ENCODE assay signal across 17 mouse cellular contexts in genomic region chr2:134977641-134978040, GRCm38 (mm10).
A peak's percentile ranks its signal among the peaks of the same experiment; 100 is the strongest.
DNase-seq lines count a peak whose midpoint lies in the region; ATAC-seq and TF ChIP-seq lines count a peak whose summit lies in the region.
"Had no signal": no experiment of that assay in that cellular context is flagged by ENCODE, and none has a peak within 500 bp of the region (broad histone marks: within the 10 kb centered on the region; RNA-seq: fewer than 3 reads in every experiment).

No protein-coding gene starts in this region.

- WGBS in kidney, adult 2 months = 58% methylated on average over 1 of the region's 1 CpGs
- 74% methylated on average over 1 of the region's 1 CpGs for WGBS in midbrain, postnatal 0 days
- WGBS in midbrain, embryonic 11.5 days = 90% methylated on average over 1 of the region's 1 CpGs

- no peak overlapping the region for H3K27ac ChIP-seq in kidney, adult 2 months (ENCODE audit: insufficient read depth, low read depth, low read length)
- no peak overlapping the region for H3K27ac ChIP-seq in midbrain, postnatal 0 days (ENCODE audit: low read depth, low read length)
- H3K27ac ChIP-seq in midbrain, embryonic 11.5 days (ENCODE audit: low read depth, low read length) = no peak overlapping the region
- H3K27ac ChIP-seq: limb, embryonic 13.5 days; macrophage; midbrain, embryonic 15.5 days; neural tube, embryonic 13.5 days had no signal

- peaks cover 3% of the 10 kb centered on the region; the same call in 1 of the 2 replicates for H3K4me1 ChIP-seq in kidney, adult 2 months (ENCODE audit: control insufficient read depth, insufficient read depth, low read length)
- peaks cover 4% of the 10 kb centered on the region; the same call in 1 of the 2 replicates for H3K4me1 ChIP-seq in midbrain, postnatal 0 days (ENCODE audit: insufficient read depth, low read length)
- H3K4me1 ChIP-seq in midbrain, embryonic 11.5 days (ENCODE audit: control insufficient read depth, insufficient read depth, low read length) = no peaks in the 10 kb centered on the region

- no peak overlapping the region for H3K9ac ChIP-seq in midbrain, postnatal 0 days (replicated peaks; ENCODE audit: low read length, poor library complexity, severe bottlenecking)
- H3K9ac ChIP-seq in midbrain, embryonic 11.5 days (ENCODE audit: low read length) = no peak overlapping the region
- H3K9ac ChIP-seq: limb, embryonic 13.5 days; midbrain, embryonic 15.5 days; neural tube, embryonic 13.5 days had no signal

- no peaks in the 10 kb centered on the region for H3K36me3 ChIP-seq in kidney, adult 2 months (ENCODE audit: control insufficient read depth, insufficient read depth, low read length)
- no peaks in the 10 kb centered on the region for H3K36me3 ChIP-seq in midbrain, postnatal 0 days (ENCODE audit: insufficient read depth, low read length)
- H3K36me3 ChIP-seq in midbrain, embryonic 11.5 days (ENCODE audit: control insufficient read depth, insufficient read depth, low read length) = no peaks in the 10 kb centered on the region
- H3K36me3 ChIP-seq: limb, embryonic 13.5 days; midbrain, embryonic 15.5 days; neural tube, embryonic 13.5 days had no signal

- no peaks in the 10 kb centered on the region for H3K27me3 ChIP-seq in kidney, adult 2 months (replicated peaks; ENCODE audit: control insufficient read depth, insufficient read depth, low read length)
- no peaks in the 10 kb centered on the region for H3K27me3 ChIP-seq in midbrain, postnatal 0 days (ENCODE audit: insufficient read depth, low read length)
- H3K27me3 ChIP-seq in midbrain, embryonic 11.5 days (ENCODE audit: control insufficient read depth, insufficient read depth, low read length) = no peaks in the 10 kb centered on the region
- H3K27me3 ChIP-seq: limb, embryonic 13.5 days; midbrain, embryonic 15.5 days; neural tube, embryonic 13.5 days had no signal

- no peak overlapping the region for H3K4me2 ChIP-seq in midbrain, postnatal 0 days (ENCODE audit: low read depth, low read length, poor library complexity, severe bottlenecking)
- no peak overlapping the region for H3K4me2 ChIP-seq in midbrain, embryonic 11.5 days
- H3K4me2 ChIP-seq: limb, embryonic 13.5 days; midbrain, embryonic 15.5 days; neural tube, embryonic 13.5 days had no signal

- no peak overlapping the region for H3K4me3 ChIP-seq in kidney, adult 2 months (ENCODE audit: insufficient read depth, low read depth, low read length)
- no peak overlapping the region for H3K4me3 ChIP-seq in midbrain, postnatal 0 days (ENCODE audit: low read depth, low read length)
- no peak overlapping the region for H3K4me3 ChIP-seq in midbrain, embryonic 11.5 days (ENCODE audit: low read depth, low read length)
- H3K4me3 ChIP-seq: limb, embryonic 13.5 days; midbrain, embryonic 15.5 days; neural tube, embryonic 13.5 days had no signal

- no peak for TF ChIP-seq CTCF in kidney, adult 2 months (conservative IDR thresholded peaks at IDR 0.05; ENCODE audit: insufficient read depth, insufficient read length, low read depth, low read length)
- TF ChIP-seq CTCF in midbrain, postnatal 0 days (IDR thresholded peaks at IDR 0.05) = no peak

- no peaks in the 10 kb centered on the region for H3K9me3 ChIP-seq in midbrain, postnatal 0 days (ENCODE audit: low read length)
- no peaks in the 10 kb centered on the region for H3K9me3 ChIP-seq in midbrain, embryonic 11.5 days (ENCODE audit: control insufficient read depth, low read length)
- H3K9me3 ChIP-seq: limb, embryonic 13.5 days; midbrain, embryonic 15.5 days; neural tube, embryonic 13.5 days had no signal

- no peak for TF ChIP-seq POLR2A in kidney, adult 2 months (IDR thresholded peaks at IDR 0.05; ENCODE audit: low read depth, low read length)

- no peak for ATAC-seq in midbrain, postnatal 0 days (ENCODE audit: low FRiP score)
- ATAC-seq in midbrain, embryonic 11.5 days (ENCODE audit: low FRiP score) = no peak

- peak; percentile 33 for DNase-seq in cerebellum, adult 9-10 months
- no peak for DNase-seq in cerebellum, adult 18-20 months
- peak; percentile 39 for DNase-seq in kidney, adult 2 months
- no peak for DNase-seq in kidney, postnatal 10 days
- DNase-seq in midbrain, postnatal 0 days (ENCODE audit: low spot score) = peak; percentile 51
- no peak for DNase-seq in midbrain, embryonic 11.5 days (ENCODE audit: low spot score, missing footprints)
- DNase-seq in urinary bladder, adult 2 months (ENCODE audit: low spot score) = no peak
- no peak for DNase-seq in c-Kit-positive CD71-positive TER-119-positive erythroid progenitor cells, embryonic 14.5 days (ENCODE audit: low spot score)
- DNase-seq: B cell, adult 2 months; cerebellum, adult 11-12 months; heart, postnatal 14 days; kidney, postnatal 4 days; retina, postnatal 1 day had no signal

Comparison
In these comparisons a context has a peak if more than half of its experiments do, and no peak if none do; other contexts are left out.
1. DNase-seq: peak in cerebellum, adult 9-10 months (single experiment), kidney, adult 2 months (single experiment) and midbrain, postnatal 0 days (single experiment); none in cerebellum, adult 18-20 months (0 of 2), kidney, postnatal 10 days (single experiment), midbrain, embryonic 11.5 days (single experiment), urinary bladder, adult 2 months (single experiment) and c-Kit-positive CD71-positive TER-119-positive erythroid progenitor cells, embryonic 14.5 days (single experiment).